Mouse (Mus musculus) bone marrow, adult 2 months (tissue): Measurements from ENCODE around the gene Tada2b. TPM values are rescaled to one million over a fixed set of nuclear protein-coding genes. Genes with fewer than 3 reads are reported as not detected.
A peak's percentile ranks its signal among the peaks of the same experiment; 100 is the strongest.

Source experiments
- H3K27ac ChIP-seq: fragments of 200-500 bp; 2 replicates; pipeline ENCODE4 v1.5.1; 2012; ENCODE audit warnings: low read depth, mild to moderate bottlenecking, control low read depth, inconsistent platforms, low read length; ENCODE audit not compliant: control insufficient read depth, poor library complexity, insufficient read depth
- H3K4me1 ChIP-seq: fragments of 200-500 bp; 2 replicates; pipeline ENCODE4 v1.6.1; 2011; ENCODE audit warnings: low read length; ENCODE audit not compliant: control insufficient read depth, insufficient read depth
- H3K4me3 ChIP-seq: fragments of 200-500 bp; replicated peaks from 2 replicates; pipeline ENCODE3; 2011; ENCODE audit warnings: mild to moderate bottlenecking, low read depth, low read length, control low read depth; ENCODE audit not compliant: control insufficient read depth
- CTCF ChIP-seq: fragments of 200-500 bp; IDR thresholded peaks from 2 replicates; pipeline ENCODE4 v1.5.1; 2011; ENCODE audit warnings: low read length, control low read depth; ENCODE audit not compliant: control insufficient read depth, insufficient read depth
- POLR2A ChIP-seq: fragments of 200-500 bp; IDR thresholded peaks from 2 replicates; pipeline ENCODE4 v1.6.1; 2011; ENCODE audit warnings: low read depth, mild to moderate bottlenecking, control low read depth, low read length, borderline replicate concordance; ENCODE audit not compliant: control insufficient read depth
- WGBS: fragments of 180-500 bp; shearing (Covaris S2); methylation state at CpG from one replicate; pipeline ENCODE4 v1.1.7; 2018; 5-methylcytosine and 5-hydroxymethylcytosine counted together
- polyA plus RNA-seq: library from polyadenylated mRNA; stranded (reverse); fragments of >200 nt; gene quantifications from 2 replicates; pipeline ENCODE4 v1.2.4, GENCODE M21; 2011; ENCODE audit warnings: low replicate concordance; ENCODE audit not compliant: missing spikeins, insufficient read depth, insufficient read length

Gene Tada2b
- polyA plus RNA-seq, 1 experiment: 7.9 TPM

DNA sequence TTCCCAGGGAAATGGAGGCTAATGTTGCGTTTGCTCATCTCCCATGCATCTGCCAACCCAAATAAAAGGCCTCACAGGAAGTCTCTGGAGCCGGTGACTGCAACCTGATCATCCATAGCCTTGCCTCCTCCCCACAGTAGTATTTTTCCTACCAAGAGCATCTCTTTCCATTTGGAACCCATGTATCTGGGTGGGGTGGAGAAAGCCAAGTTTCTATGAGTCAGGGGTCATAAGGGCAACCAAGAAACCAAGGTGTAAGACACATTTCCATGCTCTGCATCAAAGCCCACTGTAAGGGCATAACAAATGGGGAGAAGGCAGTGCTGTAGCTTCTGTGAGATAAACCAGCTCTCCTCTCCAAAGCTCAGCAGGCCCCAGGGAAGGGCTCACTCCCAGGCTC, 22.9 kb downstream of the Tada2b start:
- H3K4me3 ChIP-seq: no peak overlapping the region
- H3K4me1 ChIP-seq: peaks cover 3% of the 10 kb centered on the region; the same call in 1 of the 2 replicates
- H3K27ac ChIP-seq: no peak overlapping the region
- no peak for TF ChIP-seq CTCF
- no peak for TF ChIP-seq POLR2A
- 62% methylated on average over 2 of the region's 2 CpGs for WGBS

DNA sequence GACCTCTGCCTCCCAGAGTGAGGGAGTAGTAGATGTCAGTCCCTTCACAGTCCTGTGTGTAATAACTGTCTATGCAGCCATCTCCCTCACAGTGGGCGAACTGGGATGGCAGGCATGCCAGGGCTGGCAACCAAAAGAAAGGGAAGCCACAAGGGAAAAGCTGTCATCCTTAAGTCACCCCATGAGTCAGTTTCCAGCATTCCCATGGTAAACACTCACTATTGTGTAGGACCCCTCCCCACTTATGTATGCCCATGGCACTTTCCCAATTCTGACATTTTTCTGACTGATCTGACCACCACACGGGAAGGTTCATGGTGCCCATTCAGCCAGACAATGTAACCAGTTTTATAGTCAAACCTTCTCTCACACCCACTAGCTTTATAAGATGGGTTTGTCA, 23.4 kb downstream of the Tada2b start:
- TF ChIP-seq POLR2A (no peak), CTCF (no peak)

DNA sequence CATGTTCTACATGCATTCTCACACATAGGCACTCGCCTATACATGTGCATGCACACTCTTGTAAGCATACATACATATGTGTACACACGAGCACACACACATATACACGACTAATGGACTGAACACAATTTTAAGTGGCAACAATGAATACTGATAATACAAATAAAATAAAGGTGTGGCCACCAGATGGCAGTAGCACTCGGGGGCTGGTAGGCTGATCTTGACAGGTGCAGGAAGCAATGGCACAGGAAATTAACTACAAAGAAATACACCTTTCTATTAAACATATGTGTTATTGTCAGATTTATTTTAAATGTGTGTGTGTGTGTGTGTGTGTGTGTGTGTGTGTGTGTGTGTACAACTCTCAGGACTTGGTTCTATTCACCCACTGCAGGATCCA, 25.2 kb downstream of the Tada2b start:
- Histone ChIP-seq H3K4me3 (no peak overlapping the region), H3K4me1 (no peaks in the 10 kb centered on the region), H3K27ac (no peak overlapping the region)
- 4% methylated on average over 4 of the region's 4 CpGs for WGBS
- TF ChIP-seq POLR2A: no peak
- TF ChIP-seq CTCF: peak; percentile 80

More for the DNA sequence above, 23.4 kb downstream of the Tada2b start:
- 81% methylated on average over 2 of the region's 2 CpGs for WGBS
- no peaks in the 10 kb centered on the region; the same call in 1 of the 2 replicates for H3K4me1 ChIP-seq
- H3K27ac ChIP-seq: no peak overlapping the region
- no peak overlapping the region for H3K4me3 ChIP-seq

DNA sequence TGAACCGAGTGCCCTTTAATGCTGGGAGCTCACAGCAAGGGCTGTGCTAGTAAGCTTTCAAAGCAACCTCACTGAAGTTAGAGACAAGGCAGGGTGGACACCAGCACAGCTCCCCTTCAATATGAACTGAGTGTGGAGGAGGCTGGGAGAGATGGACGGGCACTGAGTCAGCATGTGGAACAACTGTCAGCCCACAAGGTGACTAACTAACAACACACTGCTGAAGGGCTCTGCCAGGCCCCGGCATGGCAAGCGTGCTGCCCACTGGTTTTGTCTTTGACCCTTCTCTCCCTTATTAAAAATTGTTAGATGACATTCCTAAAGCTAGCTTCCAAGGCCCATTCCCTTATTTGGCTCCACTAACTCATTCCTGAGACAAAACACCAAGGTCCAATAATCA, 26.4 kb downstream of the Tada2b start:
- 68% methylated on average over 4 of the region's 4 CpGs for WGBS
- H3K27ac ChIP-seq: no peak overlapping the region
- H3K4me1 ChIP-seq: no peaks in the 10 kb centered on the region
- TF ChIP-seq POLR2A (no peak), CTCF (no peak)
- no peak overlapping the region for H3K4me3 ChIP-seq

DNA sequence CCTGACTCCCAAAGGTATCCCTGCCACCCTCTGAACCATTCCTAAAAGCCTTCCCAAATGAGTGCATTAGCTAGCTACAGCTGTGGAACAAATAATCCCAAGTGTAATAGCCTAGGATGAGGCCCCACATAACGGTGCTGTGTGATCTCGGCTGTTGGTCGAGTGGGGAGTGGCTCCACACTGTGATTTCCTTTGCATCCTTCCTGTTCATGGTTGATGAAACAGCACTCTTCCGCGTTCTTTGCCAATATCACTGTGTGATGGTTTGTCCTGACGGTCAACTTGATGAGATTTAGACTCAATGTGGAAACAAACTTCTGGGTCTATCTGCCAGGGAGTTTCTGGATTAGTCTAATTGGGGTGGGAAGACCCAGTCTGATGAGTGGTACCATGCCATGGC, 31.3 kb downstream of the Tada2b start:
- no peak for TF ChIP-seq POLR2A
- Histone ChIP-seq H3K27ac (no peak overlapping the region), H3K4me1 (no peaks in the 10 kb centered on the region; the same call in 1 of the 2 replicates), H3K4me3 (no peak overlapping the region)
- 15% methylated on average over 6 of the region's 6 CpGs for WGBS

DNA sequence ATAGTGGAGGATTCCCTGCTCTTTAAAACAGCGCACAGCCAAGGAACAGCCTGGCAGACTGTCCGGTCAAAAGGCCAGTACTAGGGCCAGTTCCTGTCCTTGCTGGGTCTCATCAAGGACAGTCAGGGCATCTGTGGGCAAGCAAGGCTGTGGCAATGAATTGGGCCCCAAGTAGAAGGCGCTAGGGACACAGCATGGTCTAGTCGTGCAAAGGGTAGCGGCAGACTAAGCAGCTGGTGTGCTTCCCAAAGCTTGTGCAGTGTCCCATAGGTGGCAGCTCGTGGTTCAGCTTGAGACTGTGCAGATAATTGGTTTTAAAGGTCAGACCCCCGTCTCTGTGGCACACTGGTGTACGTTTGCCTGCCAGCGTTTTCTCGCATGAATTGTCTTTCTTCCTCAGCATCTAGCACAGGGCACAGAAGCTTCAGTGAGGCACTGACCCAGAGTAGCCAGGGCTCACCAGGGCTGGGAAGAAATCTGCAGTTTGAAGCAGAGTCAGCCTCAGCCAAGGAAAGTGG, 32.2 kb downstream of the Tada2b start:
- TF ChIP-seq CTCF (no peak), POLR2A (no peak)
- H3K4me3 ChIP-seq: no peak overlapping the region
- no peak overlapping the region for H3K27ac ChIP-seq
- WGBS: 73% methylated on average over 10 of the region's 10 CpGs
- H3K4me1 ChIP-seq: no peaks in the 10 kb centered on the region; the same call in 1 of the 2 replicates

DNA sequence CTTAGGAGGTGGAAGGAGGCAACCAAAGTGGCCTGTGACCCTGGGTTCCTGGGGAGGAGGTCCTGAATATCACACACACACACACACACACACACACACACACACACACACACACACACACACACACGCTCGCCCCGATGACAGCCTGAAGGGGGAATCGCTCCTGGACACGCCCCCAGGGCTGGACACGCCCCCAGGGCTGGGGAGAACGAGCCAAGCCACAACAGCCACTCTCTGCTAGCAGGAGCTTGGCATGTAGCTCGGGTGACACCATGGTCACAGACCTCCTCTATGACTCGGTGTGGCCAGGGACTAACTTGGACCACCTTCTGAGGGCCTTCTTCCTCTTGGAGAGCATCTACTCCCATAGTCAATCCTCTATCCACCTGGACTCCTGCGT, 33.0 kb downstream of the Tada2b start:
- TF ChIP-seq CTCF (no peak), POLR2A (no peak)
- H3K27ac ChIP-seq: no peak overlapping the region
- WGBS: 13% methylated on average over 10 of the region's 10 CpGs
- no peaks in the 10 kb centered on the region; the same call in 1 of the 2 replicates for H3K4me1 ChIP-seq
- no peak overlapping the region for H3K4me3 ChIP-seq

DNA sequence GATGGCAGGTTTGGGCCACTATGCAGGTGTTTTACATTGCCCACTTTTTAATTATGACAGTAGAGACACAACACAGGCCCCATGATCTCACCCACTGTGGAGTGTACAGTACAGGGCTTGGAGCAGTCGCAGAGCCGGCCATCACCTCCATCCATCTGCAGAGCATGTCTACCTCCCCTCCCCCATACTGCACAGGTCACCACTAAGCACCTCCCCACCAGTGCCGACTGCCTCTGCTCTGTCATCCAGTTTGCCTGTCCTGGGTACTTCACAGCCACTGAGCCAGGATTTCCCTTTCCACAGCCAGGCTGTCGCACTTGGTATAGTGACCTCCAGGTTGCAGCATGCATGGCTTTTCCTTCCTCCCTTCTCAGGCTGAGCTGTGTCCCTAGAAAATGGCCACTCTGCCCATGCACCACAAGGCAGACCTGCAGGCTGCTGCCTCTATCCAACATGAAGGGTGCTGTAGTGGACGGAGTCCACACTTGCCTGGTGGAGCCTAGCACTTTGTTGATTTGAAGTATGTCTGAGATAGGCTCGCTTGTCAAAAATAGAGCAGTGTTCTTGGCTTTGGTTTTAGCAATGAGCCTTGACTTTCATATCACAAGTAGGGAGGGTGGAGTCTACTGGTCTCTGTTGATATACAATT, 34.3 kb downstream of the Tada2b start:
- WGBS: 65% methylated on average over 6 of the region's 6 CpGs
- H3K27ac ChIP-seq: no peak overlapping the region
- TF ChIP-seq CTCF: no peak
- H3K4me1 ChIP-seq: no peaks in the 10 kb centered on the region; the same call in 1 of the 2 replicates
- no peak overlapping the region for H3K4me3 ChIP-seq

DNA sequence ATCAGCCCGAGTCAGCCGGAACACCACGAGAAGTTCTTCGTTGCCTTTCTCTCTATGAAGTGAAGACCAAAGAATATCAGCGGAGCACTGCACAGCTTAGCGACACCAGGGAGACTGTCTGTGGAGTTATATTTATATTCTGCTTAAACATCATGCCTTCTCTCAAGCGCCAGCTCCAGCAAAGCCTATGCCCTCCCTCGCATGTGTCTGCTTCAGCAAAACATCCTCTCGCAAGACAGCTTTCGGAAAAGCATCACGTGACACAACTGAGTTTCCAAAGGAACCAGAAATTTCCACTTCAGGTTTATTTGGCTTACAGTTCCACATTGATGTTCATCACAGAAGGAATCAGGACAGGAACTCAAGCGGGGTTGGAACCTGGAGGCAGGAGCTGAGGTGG, 36.2 kb downstream of the Tada2b start:
- H3K4me1 ChIP-seq: no peaks in the 10 kb centered on the region; the same call in 1 of the 2 replicates
- no peak overlapping the region for H3K27ac ChIP-seq
- 87% methylated on average over 12 of the region's 12 CpGs for WGBS
- TF ChIP-seq CTCF: no peak
- TF ChIP-seq POLR2A: no peak
- no peak overlapping the region for H3K4me3 ChIP-seq
